Mouse (Mus musculus) MEL (cell line): ENCODE results near the gene Tnfrsf25.

Experiments used
- CHD1 ChIP-seq: IDR thresholded peaks from 2 replicates; pipeline ENCODE4 v1.6.1; 2012; ENCODE audit warnings: low read depth, mild to moderate bottlenecking, inconsistent platforms, low read length, improper control_type of control experiment
- CHD2 ChIP-seq: IDR thresholded peaks from 2 replicates; pipeline ENCODE4 v1.6.1; 2011; ENCODE audit warnings: low read length, improper control_type of control experiment
- CTCF ChIP-seq, 3 experiments: IDR thresholded peaks in 2 of 3; conservative IDR thresholded peaks in 1 of 3; 2 replicates each; pipeline ENCODE4 v1.5.1; 2011 to 2012; ENCODE audit warnings: low read length in 3 of 3, low read depth in 2 of 3, mild to moderate bottlenecking in 2 of 3, improper control_type of control experiment in 1 of 3, inconsistent platforms in 1 of 3, mixed read lengths in 1 of 3, moderate library complexity in 1 of 3; ENCODE audit not compliant: control insufficient read depth in 1 of 3, insufficient read depth in 1 of 3, poor library complexity in 1 of 3, severe bottlenecking in 1 of 3
- E2F4 ChIP-seq: IDR thresholded peaks from 2 replicates; pipeline ENCODE4 v1.6.1; 2011; ENCODE audit warnings: low read depth, low read length, improper control_type of control experiment, borderline replicate concordance
- GABPA ChIP-seq: IDR thresholded peaks from 2 replicates; pipeline ENCODE4 v1.6.1; 2012; ENCODE audit warnings: low read depth, mild to moderate bottlenecking, inconsistent platforms, low read length, improper control_type of control experiment, moderate library complexity
- GATA1 ChIP-seq: IDR thresholded peaks from 2 replicates; pipeline ENCODE4 v1.6.1; 2011; ENCODE audit warnings: low read depth, low read length, improper control_type of control experiment
- JUND ChIP-seq: IDR thresholded peaks from 2 replicates; pipeline ENCODE4 v1.6.1; 2011; ENCODE audit warnings: low read depth, mild to moderate bottlenecking, improper control_type of control experiment, low read length
- POLR2A ChIP-seq, 2 experiments: IDR thresholded peaks; 2 replicates each; pipeline ENCODE4 v1.6.1; 2011 to 2012; ENCODE audit warnings: low read length in 2 of 2, mild to moderate bottlenecking in 2 of 2, control low read depth in 1 of 2, improper control_type of control experiment in 1 of 2, low read depth in 1 of 2, moderate library complexity in 1 of 2; ENCODE audit not compliant: control insufficient read depth in 1 of 2, insufficient read depth in 1 of 2, poor library complexity in 1 of 2
- POLR2AphosphoS5 ChIP-seq: IDR thresholded peaks from 2 replicates; pipeline ENCODE4 v1.6.1; 2012; ENCODE audit warnings: low read depth, borderline replicate concordance, mild to moderate bottlenecking, inconsistent platforms, low read length, moderate library complexity, mixed read lengths
- RAD21 ChIP-seq: IDR thresholded peaks from 2 replicates; pipeline ENCODE4 v1.6.1; 2011; ENCODE audit warnings: mild to moderate bottlenecking, low read depth, low read length, improper control_type of control experiment
- TAL1 ChIP-seq: IDR thresholded peaks from 2 replicates; pipeline ENCODE4 v1.6.1; 2012; ENCODE audit warnings: mild to moderate bottlenecking, inconsistent platforms, low read length, moderate library complexity, mixed read lengths
- TBP ChIP-seq: IDR thresholded peaks from 2 replicates; pipeline ENCODE4 v1.8.0; 2011; ENCODE audit warnings: low read depth, low read length, improper control_type of control experiment
- ZMIZ1 ChIP-seq: IDR thresholded peaks from 2 replicates; pipeline ENCODE4 v1.6.1; 2012; ENCODE audit warnings: low read depth, mild to moderate bottlenecking, inconsistent platforms, low read length, improper control_type of control experiment, moderate library complexity

DNA sequence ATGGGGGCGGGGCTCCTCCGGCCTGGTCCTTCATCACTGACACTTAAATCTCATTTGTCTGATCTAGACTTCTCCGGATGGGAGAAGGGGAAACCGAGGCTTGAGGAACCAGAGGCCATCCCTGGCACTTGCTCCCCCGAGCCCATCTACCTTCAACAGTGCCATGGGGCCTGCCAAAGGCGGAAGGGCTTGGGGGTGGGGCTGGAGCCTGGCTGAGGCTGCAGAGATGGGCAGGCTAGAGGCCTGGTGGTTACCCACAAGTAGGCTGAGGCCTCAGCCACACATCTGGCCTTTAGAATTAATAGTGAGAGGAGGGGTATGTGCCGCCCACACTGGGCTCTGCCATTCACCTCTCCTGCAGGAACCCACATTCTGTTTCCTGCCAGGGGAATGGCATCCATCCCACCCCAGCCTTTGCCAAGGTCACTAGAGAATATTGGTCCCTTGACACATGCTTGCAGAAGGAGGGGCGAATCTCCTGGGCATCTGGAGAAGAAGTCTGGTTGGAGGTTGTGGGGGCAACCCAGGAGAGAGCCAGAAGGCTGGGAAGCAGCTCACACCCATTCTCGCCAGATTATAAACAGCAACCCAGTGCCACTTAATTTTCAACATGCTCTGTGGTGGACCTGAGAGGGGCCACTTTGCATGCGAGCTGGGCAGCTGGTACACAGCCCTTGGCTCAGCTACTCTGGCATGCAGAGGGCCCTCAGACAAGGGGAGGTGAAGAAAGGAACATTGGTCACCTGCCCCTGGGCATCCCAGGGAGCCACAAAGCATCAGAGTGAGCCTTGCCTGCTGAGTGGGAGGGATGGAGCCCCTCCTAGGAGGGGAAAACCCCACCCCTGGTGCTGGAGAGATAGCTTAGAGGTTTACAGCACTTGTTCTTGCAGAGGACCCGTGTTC lies 45.0 kb upstream of the Tnfrsf25 start:
- TF ChIP-seq CHD1 (no peak), ZMIZ1 (no peak), CTCF (IDR thresholded peaks at IDR 0.05 in 2 of 3, conservative IDR thresholded peaks at IDR 0.05 in 1 of 3; ENCODE audit: control insufficient read depth in 1 of 3, insufficient read depth in 1 of 3, low read depth in 2 of 3, low read length in 3 of 3, poor library complexity in 1 of 3, severe bottlenecking in 1 of 3) (no peak), E2F4 (no peak), TAL1 (no peak), POLR2A (IDR thresholded peaks at IDR 0.05; ENCODE audit: control insufficient read depth in 1 of 2, insufficient read depth in 1 of 2, low read depth in 1 of 2, low read length in 2 of 2, poor library complexity in 1 of 2) (no peak), GABPA (no peak), POLR2AphosphoS5 (no peak), JUND (no peak), GATA1 (no peak), CHD2 (no peak), TBP (no peak), RAD21 (no peak)
